Mouse (Mus musculus) heart, embryonic 14.5 days (tissue): ENCODE data around the gene Rpl13. TPM values are rescaled to one million over a fixed set of nuclear protein-coding genes. Genes with fewer than 3 reads are reported as not detected.

ENCODE experiments used
- ATAC-seq: fragments of 200-750 bp; cut with Nextera tagmentation; 2 replicates; pipeline ENCODE4 v1.8.0; 2017; ENCODE audit warnings: low read depth, moderate TSS enrichment; ENCODE audit not compliant: insufficient number of reproducible peaks, insufficient read depth, low FRiP score
- H3K27ac ChIP-seq, 2 experiments: fragments of 200-500 bp in 1 of 2; fragments of 300-500 bp in 1 of 2; sonication (generic) in 1 of 2; replicated peaks in 1 of 2; 2 replicates each; pipeline ENCODE4 v1.5.1; 2012 to 2014; ENCODE audit warnings: low read depth in 2 of 2, low read length in 2 of 2, control low read depth in 1 of 2, mild to moderate bottlenecking in 1 of 2, mixed read lengths in 1 of 2; ENCODE audit not compliant: control insufficient read depth in 1 of 2, insufficient read depth in 1 of 2
- H3K27me3 ChIP-seq: fragments of 300-500 bp; sonication (generic); 2 replicates; pipeline ENCODE4 v1.6.1; 2014; ENCODE audit warnings: mild to moderate bottlenecking, low read length, control low read depth; ENCODE audit not compliant: control insufficient read depth, insufficient read depth
- H3K36me3 ChIP-seq: fragments of 300-500 bp; sonication (generic); 2 replicates; pipeline ENCODE4 v1.6.1; 2014; ENCODE audit warnings: mild to moderate bottlenecking, control low read depth, low read length, mixed read lengths; ENCODE audit not compliant: control insufficient read depth, insufficient read depth
- H3K4me1 ChIP-seq, 2 experiments: fragments of 200-500 bp in 1 of 2; fragments of 300-500 bp in 1 of 2; sonication (generic) in 1 of 2; 2 replicates each; pipeline ENCODE4 v1.6.1; 2012 to 2014; ENCODE audit warnings: low read length in 2 of 2, control low read depth in 1 of 2, mixed read lengths in 1 of 2; ENCODE audit not compliant: control insufficient read depth in 2 of 2, insufficient read depth in 2 of 2
- H3K4me2 ChIP-seq: fragments of 300-500 bp; sonication (generic); 2 replicates; pipeline ENCODE4 v1.6.1; 2014; ENCODE audit warnings: mild to moderate bottlenecking, low read length
- H3K4me3 ChIP-seq, 2 experiments: fragments of 200-500 bp in 1 of 2; fragments of 300-500 bp in 1 of 2; sonication (generic) in 1 of 2; 2 replicates each; pipeline ENCODE4 v1.5.1; 2012 to 2014; ENCODE audit warnings: low read length in 2 of 2, mild to moderate bottlenecking in 2 of 2, control low read depth in 1 of 2, low read depth in 1 of 2, moderate library complexity in 1 of 2; ENCODE audit not compliant: control insufficient read depth in 1 of 2, insufficient read depth in 1 of 2
- H3K9ac ChIP-seq: fragments of 300-500 bp; sonication (generic); 2 replicates; pipeline ENCODE4 v1.6.1; 2014; ENCODE audit warnings: mild to moderate bottlenecking, low read length
- H3K9me3 ChIP-seq: fragments of 300-500 bp; sonication (generic); 2 replicates; pipeline ENCODE4 v1.6.1; 2016; ENCODE audit warnings: low read length, control low read depth; ENCODE audit not compliant: control insufficient read depth
- WGBS: fragments of 180-500 bp; shearing (Covaris S2); extraction: QIAGEN DNeasy Blood & Tissue Kit; methylation state at CpG from one replicate; pipeline ENCODE4 v1.1.7; 2014; 5-methylcytosine and 5-hydroxymethylcytosine counted together
- polyA plus RNA-seq: library from polyadenylated mRNA; unstranded; fragments of >200 nt; fragmentation: Nextera tagmentation; extraction: Ambion mirVana; gene quantifications from 2 replicates; pipeline ENCODE4 v1.2.1, GENCODE M21; 2014

The Rpl13 gene
- polyA plus RNA-seq, 1 experiment from 2014 or later, result 1,098 TPM

DNA sequence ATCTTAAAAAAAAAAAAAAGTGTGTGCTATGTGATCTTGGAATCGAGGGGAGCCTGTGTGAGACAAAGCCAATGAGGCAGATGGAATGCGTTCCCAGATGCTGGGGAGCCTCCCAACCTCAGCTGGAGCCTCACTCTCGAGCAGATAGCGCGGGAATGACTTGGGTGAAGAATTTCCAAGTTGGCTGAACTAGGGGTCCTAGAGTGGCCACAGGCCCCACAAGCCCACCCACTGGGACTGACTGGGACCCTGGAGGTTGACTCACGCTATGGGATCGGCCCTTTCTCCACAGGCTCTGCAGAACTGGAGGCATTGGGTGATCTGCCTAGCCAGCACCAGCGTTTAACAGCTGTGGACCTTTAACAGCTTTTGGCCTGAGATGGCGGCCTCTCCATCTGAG is 34.1 kb downstream of the Rpl13 start:
- 82% methylated on average over 9 of the region's 9 CpGs for WGBS
- no peak for ATAC-seq
- H3K9ac ChIP-seq, result no peak overlapping the region
- H3K27ac ChIP-seq, result no peak overlapping the region
- no peak overlapping the region for H3K4me3 ChIP-seq
- no peaks in the 10 kb centered on the region for H3K36me3 ChIP-seq
- H3K27me3 ChIP-seq, result no peaks in the 10 kb centered on the region
- no peaks in the 10 kb centered on the region for H3K9me3 ChIP-seq
- peaks cover 12 to 15% of the 10 kb centered on the region in 2 experiments; a peak in 3 of 4 replicates for H3K4me1 ChIP-seq
- no peak overlapping the region for H3K4me2 ChIP-seq

DNA sequence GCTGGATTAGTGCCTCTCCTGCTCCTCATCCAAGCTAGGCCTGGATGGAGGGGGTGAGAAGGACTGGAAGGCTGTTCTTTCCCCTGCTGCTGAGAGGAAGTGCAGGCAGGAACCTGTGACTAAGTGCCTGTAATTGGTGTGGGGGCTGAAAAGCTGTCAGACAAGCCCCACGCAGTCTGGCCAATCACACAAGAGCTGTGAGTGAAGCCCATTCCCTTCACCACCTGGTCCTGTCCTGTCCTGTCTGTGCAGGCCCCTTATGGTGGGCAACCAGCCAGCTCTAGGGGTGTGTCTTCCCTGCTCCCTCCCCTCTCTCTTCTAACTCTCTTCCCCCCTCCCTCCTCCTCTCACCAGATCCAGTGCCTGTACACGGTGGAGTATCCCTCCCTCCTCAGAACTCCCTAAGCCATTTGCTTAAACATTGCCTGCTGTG is 35.5 kb downstream of the Rpl13 start:
- no peak overlapping the region for H3K9ac ChIP-seq
- H3K4me3 ChIP-seq, result no peak overlapping the region

DNA sequence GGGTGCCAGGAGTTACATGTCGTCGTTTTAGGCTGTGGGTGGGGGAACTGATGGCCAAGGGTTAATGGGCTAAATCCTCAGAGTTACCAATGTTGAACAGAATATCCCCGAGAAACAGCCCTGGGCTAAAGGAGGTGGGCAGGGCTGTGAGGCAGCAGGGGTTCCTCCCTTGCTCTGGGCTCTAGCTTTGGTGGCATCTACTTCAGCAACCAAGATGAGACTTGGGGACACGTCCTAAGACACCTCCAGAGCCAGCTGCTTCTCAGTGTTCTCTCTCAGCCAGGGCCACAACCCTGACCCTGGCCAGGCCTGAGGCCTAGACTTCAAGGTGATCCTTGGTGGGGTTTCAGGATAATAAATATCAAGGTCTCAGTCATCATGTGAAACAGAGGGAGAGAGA is 36.6 kb downstream of the Rpl13 start:
- Histone ChIP-seq H3K4me3 (no peak overlapping the region), H3K4me1 (peaks cover 18 to 24% of the 10 kb centered on the region in 2 experiments; a peak in 3 of 4 replicates), H3K9ac (no peak overlapping the region), H3K36me3 (no peaks in the 10 kb centered on the region), H3K27me3 (no peaks in the 10 kb centered on the region), H3K4me2 (no peak overlapping the region), H3K27ac (no peak overlapping the region), H3K9me3 (no peaks in the 10 kb centered on the region)
- ATAC-seq, result no peak
- 67% methylated on average over 4 of the region's 4 CpGs for WGBS

More for the DNA sequence above, 35.5 kb downstream of the Rpl13 start:
- Histone ChIP-seq H3K9me3 (no peaks in the 10 kb centered on the region), H3K4me2 (no peak overlapping the region), H3K27ac (peak overlapping the region; percentile 29 to 34), H3K27me3 (no peaks in the 10 kb centered on the region), H3K36me3 (no peaks in the 10 kb centered on the region), H3K4me1 (peaks cover 18 to 24% of the 10 kb centered on the region in 2 experiments; a peak in 3 of 4 replicates)
- 10% methylated on average over 2 of the region's 2 CpGs for WGBS
- ATAC-seq, result peak; percentile 79

DNA sequence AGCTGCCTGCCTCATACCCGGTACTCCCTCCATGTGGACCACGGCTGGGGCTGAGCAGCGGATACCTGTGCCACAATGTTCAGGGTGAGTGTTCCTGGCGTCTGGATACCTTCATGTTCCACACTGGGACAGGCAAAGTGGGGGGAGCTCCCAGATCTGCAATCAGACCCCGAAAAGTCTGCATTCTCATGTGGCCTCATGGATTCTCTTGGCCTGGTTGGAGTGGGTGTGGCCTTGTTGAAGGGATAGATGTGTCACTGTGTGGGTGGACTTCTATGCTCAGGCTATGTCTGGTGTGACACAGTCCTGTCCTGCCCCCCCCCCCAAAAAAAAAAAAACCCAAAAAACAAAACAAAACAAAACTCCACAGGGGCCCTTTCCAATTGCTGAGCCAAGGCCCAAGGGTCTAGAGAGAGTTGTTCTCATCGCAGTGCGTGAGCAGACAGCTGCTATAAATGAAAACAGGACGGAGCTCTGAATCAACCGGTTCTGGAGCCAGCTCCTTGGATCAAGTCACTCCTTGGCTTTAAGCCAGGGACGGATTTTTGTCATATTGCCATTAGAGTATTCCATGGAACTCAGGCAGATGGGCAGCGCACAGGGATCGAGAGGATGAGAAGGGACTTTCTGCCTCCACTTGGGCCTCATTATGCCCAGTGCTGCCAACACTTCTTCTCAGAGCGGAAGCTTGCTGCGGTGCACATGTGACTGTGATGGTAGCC is 39.8 kb downstream of the Rpl13 start:
- H3K27ac ChIP-seq, result peak overlapping the region; percentile 30 to 49; a peak in 3 of 4 replicates
- no peaks in the 10 kb centered on the region for H3K27me3 ChIP-seq
- H3K9me3 ChIP-seq, result no peaks in the 10 kb centered on the region
- no peak for ATAC-seq
- WGBS, result 59% methylated on average over 14 of the region's 14 CpGs
- H3K36me3 ChIP-seq, result no peaks in the 10 kb centered on the region
- H3K4me1 ChIP-seq, result peaks cover 16 to 24% of the 10 kb centered on the region in 2 experiments; a peak in 3 of 4 replicates
- H3K9ac ChIP-seq, result no peak overlapping the region
- H3K4me3 ChIP-seq, result no peak overlapping the region
- no peak overlapping the region for H3K4me2 ChIP-seq

DNA sequence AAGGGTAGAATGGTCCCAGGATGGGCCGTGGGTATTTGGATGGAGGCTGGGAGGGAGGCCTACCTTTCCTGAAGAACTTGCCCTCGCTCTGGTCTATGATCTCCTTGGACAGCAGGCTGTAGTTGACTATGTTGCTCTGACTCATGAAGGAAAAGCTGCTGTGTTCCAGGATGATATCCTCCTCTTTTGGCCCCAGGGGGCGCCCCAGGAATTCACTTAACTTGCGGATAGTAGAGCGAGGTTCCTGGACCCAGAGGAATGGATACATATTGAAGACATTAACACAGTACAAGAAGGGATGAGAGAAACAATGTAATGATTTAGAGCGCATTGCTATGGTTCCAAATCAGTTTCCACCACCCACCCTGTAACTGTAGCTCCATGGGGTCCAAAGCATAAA is 43.1 kb downstream of the Rpl13 start:
- Histone ChIP-seq H3K27me3 (no peaks in the 10 kb centered on the region), H3K9ac (no peak overlapping the region), H3K36me3 (no peaks in the 10 kb centered on the region), H3K4me3 (no peak overlapping the region), H3K27ac (no peak overlapping the region), H3K4me2 (no peak overlapping the region), H3K4me1 (peaks cover 6 to 9% of the 10 kb centered on the region in 2 experiments; a peak in 1 of 4 replicates), H3K9me3 (no peaks in the 10 kb centered on the region)
- 51% methylated on average over 6 of the region's 6 CpGs for WGBS
- ATAC-seq, result no peak

DNA sequence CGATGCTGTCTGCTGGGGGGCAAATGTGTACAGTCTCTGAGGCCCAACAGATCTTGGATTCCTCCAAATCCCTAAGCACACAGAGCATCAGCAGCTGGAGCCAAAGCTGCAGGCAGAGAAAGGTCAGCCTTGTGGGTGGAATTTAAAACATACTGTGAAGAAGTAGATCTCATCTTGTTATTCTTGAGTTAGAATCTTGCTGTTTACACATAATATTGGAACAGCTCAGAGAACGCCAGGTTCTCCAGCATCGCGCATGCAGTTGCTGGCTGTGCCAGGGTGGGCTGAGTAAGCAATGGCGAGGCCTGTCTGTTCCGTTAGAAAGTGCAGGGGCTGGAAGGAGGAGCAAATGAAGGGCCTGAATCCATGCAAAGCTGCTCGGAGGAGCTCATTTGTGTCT is 44.2 kb downstream of the Rpl13 start:
- Histone ChIP-seq H3K27ac (no peak overlapping the region), H3K4me3 (no peak overlapping the region), H3K27me3 (no peaks in the 10 kb centered on the region), H3K9me3 (no peaks in the 10 kb centered on the region), H3K36me3 (no peaks in the 10 kb centered on the region), H3K4me1 (peaks cover 6 to 9% of the 10 kb centered on the region in 2 experiments; a peak in 1 of 4 replicates), H3K4me2 (no peak overlapping the region), H3K9ac (no peak overlapping the region)
- WGBS, result 81% methylated on average over 7 of the region's 7 CpGs
- no peak for ATAC-seq

DNA sequence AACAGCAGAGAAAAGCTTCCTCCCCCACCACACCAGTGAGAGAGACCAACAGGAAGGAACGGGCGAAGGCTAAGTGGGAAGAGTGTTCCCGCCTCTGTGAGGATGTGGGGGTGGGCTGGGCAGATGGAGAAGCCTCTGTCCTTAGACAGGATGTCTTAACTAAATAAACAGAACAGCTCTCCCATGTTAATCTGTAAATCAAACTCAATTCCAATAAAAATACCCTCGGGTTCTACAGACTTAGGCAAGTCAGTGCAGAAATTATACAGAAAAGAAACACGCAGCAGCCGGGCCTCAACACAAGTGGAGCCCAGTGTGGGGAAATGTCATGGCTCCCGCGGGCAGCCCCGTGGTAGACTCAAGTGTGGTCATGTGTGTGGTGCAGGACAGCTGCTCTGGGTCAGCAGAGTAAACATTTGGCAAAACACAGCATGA is 48.6 kb downstream of the Rpl13 start:
- H3K36me3 ChIP-seq, result no peaks in the 10 kb centered on the region
- H3K4me1 ChIP-seq, result peaks cover under 1 to 1% of the 10 kb centered on the region in 2 experiments
- WGBS, result 52% methylated on average over 9 of the region's 9 CpGs
- no peaks in the 10 kb centered on the region for H3K9me3 ChIP-seq
- no peak overlapping the region for H3K9ac ChIP-seq
- no peaks in the 10 kb centered on the region for H3K27me3 ChIP-seq
- H3K4me3 ChIP-seq, result no peak overlapping the region
- H3K4me2 ChIP-seq, result no peak overlapping the region
- peak; percentile 45; the same call in 1 of the 2 replicates for ATAC-seq
- peak overlapping the region; percentile 55 to 67; a peak in 3 of 4 replicates for H3K27ac ChIP-seq
